Mouse (Mus musculus): ENCODE data around the gene Mllt6.
A peak's percentile ranks its signal among the peaks of the same experiment; 100 is the strongest.
"Not testable (repeated sequence)": the region's sequence is repeated elsewhere in the genome, so short reads cannot be mapped to it uniquely, and the experiment has no call there.

Gene Mllt6

GRCm38 (mm10) chr11:97696669-97697068 is 33.5 kb downstream of the Mllt6 start:
- no peak for DNase-seq (ENCODE audit: low spot score)

DNA sequence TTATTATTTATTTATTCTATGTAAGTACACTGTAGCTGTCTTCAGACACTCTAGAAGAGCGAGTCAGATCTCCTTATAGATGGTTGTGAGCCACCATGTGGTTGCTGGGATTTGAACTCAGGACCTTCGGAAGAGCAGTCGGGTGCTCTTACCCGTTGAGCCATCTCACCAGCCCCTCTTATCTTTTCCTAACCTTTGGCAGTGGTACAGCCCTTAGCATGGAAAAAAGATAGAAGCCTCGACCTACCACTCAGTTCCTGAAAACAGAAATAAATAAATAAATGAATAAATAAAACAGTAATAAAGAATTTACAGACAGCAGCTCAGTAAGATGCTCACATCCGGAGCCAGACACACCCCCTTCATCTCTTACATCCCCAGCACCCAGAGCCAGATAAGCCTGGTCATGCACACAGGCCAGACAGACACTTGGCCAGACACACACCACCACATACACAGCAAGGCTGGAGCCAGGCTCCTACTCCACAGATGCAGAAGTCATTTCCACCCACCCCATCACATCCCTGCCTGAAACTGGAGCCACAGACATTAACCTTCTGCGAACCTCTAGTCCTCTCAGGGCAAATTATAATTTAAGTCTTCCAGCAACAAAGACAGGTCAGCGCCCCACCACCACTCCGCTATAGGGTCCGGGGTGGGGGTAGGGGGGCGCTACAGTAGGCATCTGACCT is 34.1 kb downstream of the Mllt6 start:
- no peak for DNase-seq (ENCODE audit: low spot score)

DNA sequence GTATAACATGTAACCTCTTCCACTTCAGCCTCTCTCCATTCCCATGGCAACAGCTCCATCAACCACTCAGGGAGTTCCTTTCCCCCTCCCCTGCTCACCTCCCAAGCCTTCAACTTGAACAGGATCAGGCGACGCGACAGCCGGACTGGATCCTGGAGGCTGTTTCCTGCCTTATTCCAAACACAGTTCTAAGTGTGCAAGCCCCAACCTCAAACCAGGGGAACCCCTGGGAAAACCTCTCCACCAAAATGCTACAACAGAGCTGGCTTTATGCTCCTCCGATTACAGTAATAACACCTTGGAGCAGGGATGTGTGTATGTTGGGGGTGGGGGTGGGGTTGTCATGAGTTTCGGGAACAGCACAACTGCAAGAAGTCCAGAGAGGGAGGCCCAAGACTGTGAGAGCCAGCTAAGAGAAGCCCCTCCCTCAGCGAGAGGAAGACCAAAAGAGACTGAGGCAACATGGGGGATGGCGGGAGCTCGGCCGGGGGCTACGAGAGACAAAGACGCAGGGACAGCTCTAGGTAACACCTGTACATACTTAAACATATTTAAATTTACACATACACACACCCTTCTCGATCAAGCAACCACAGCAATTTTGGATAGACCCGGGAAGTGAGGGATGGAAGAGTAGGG is 34.8 kb downstream of the Mllt6 start:
- no peak for DNase-seq (ENCODE audit: low spot score)

DNA sequence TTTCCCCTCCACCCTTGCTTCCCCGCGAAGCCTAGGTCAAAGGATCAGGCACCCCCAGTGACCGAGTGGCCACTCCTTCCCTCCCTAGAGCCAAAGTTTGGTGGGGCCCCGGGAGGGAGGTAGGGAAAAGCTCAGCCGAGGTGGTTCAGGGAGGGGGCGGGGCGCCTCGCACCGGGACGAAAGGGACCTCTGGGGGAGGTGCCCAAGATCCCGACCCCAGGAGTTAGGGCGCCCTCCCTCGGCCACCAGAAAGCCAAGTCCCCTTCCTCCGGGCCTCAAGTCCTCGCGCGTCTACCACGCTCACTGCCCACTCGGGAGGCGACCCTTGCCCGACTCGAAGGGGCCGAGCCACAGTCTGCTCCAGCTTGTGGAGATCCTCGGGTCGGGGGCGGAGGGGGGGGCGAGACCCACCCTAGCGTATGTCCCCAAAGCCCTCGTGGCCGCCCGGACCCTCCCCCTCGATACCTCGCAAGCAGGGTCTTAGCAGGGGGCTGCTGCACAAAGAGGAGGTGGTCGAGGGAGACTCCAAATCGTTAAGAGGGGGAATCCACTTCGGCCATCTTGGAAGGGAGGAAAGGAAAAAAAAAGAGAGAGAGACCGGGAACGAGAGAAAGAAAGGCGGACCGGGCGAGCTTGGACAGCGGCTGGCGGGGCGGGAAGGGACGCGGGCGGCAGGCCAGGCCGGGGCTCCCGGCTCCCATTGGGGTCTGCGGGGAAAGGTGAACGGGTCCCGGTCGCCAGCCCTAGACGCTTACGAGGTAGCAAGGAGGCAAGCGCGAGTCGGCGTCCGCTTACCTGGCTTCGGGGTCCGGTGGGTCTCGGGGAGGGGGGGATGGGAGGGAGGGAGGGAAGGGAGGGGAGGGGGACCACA is 35.8 kb downstream of the Mllt6 start:
- peak; percentile 83 for DNase-seq (ENCODE audit: low spot score)

DNA sequence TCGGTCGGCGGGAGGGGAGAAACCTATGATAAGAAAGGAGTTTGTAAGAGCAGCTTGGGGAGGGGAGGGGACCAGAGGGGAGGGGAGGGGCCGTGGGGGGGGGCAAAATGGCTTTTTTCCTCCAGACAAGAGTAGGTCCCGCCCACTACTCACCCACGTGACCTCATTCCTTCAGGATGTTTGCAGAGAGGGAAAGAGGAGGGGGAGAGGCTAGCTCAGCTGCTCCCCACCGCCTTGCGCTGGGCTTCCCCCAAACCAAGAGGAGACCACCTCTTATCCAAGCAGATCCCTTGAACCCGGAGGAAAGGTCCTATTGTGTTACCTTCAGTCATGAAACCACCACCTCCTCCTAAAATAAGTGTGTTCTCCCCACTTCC is 36.4 kb downstream of the Mllt6 start:
- DNase-seq (ENCODE audit: low spot score) = peak; percentile 96

GRCm38 (mm10) chr11:97700003-97700745 is 37.0 kb downstream of the Mllt6 start, which contains the start of gene Pcgf2:
TSS of gene Pcgf2 (minus strand) at chr11:97700497.
- DNase-seq (ENCODE audit: low spot score) = no peak

DNA sequence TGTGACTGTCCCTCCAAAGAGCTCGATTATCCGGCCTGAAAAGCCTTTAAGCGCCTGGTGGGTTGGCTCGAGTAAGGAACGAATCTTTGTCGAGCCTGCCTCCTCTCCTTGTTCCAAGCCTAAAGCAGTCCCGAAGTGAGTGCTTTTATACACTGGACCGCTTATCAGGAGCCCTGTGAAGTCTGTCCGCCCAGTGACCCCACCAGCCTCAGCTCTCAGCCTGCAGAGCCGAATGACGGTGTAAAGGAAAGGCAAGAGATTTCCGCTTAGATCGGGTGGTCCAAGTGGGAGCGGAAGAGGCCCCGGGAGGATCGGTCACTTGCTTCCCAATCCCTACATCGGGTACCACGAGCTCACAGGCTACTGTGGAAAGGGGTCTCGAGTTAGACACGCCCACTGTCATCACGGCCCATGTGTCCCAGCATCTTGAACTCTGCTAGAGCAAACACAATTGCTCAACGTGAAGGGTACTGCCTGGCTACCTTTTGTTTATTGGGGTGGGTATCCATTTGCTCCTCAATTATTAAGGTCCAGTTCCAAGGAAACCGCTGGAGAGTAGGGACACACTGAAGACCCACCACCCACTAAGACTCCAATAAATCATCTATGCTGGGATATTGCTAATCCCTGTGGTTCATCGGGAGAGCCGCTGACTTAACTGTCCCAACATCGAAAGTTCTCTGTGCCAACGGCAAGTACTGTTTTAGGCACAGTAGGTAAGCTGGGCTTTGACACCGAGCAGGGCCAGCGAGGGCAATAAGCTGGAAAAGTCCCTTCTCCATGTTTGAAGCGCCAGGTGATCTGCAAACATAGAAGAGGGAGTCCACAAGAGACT is 37.7 kb downstream of the Mllt6 start:
- DNase-seq (ENCODE audit: low spot score) = peak; percentile 49

DNA sequence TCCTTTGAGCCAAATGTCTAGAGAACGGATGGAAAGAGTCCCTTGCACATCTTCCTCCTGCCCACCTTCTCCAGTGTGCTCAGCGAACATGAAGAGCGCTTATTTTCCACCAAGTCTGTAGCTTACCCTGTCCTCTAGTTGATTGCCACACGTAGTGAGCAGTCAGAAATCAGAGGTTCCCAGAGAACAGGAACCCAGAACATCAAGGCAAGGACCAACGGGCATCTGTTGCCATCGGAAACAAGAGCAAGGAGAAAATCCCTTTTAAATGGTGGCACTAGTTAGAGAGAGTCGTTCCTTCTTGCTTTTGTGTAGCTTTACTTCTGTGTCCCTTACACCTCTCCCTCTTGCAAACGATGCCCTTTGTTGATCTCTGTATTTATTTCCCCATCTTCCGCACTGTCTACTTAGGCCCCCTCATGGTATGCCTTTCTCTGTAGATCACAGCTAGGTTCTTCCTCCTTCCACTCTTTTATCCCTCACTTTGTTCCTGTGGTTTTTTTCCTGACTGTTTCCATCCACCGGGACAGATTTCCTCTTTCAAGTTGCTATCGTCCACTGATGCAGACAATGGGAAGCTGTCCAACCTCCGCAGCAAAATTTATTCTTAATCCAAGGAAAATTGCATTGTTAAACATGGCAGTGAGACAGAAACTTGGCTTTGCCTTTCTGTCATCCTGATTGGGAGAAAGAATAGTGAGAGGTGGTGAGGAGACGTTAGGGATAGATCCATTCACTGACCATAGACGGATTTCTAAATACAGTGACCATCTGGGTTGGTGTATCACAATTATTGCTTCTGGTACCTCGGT is 38.6 kb downstream of the Mllt6 start:
- DNase-seq (ENCODE audit: low spot score) = peak; percentile 17

- DNase-seq (ENCODE audit: low spot score) = peak; percentile 83
Observed at GRCm38 (mm10) chr11:97702393-97702745, 39.2 kb downstream of the Mllt6 start.

DNA sequence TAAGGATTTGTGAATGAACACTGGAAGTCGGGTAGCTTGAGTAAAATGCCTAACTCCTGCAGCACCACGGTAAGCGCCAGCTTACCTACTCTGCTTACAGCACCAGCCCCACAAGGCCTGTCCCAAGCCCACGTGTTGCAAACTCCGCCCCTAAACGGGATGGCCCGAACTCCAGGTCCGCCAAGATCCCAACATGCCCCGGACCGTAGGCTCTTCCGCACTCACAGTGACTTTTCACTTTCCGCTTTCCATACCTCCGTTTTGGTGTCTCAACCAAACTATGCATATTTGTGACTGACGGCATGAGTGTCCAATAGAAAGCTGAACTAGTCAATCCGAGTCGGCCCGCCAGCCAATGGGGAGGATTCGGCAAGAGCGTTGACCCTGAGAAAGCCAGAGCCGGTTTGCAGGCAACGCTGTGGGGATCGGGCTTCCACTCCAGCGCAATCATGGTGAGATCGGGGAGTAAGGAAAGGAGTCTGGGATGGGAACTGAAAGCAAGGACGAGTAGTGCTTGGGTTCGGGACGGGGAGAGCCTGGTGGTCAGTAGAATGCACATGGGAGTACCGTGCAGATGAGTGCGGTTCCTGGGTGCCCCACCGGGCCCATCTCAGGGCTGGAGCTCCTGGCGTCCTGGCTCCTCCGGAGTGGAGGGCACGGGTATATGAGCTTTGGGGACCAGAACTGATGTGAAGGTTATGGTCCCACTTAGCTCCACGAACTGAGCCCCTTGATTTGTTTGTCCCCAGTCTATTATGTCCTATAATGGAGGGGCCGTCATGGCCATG is 40.0 kb downstream of the Mllt6 start, which contains the start of gene Psmb3:
TSS of gene Psmb3 (plus strand) at position 361 of the 788 bp plus-strand sequence.
- DNase-seq (ENCODE audit: low spot score) = peak; percentile 100

GRCm38 (mm10) chr11:97710067-97710466 is 46.9 kb downstream of the Mllt6 start:
- DNase-seq (ENCODE audit: low spot score) = not testable (repeated sequence)

- DNase-seq (ENCODE audit: low spot score) = peak; percentile 45
Observed at GRCm38 (mm10) chr11:97711200-97711900, 48.1 kb downstream of the Mllt6 start.

- no peak for DNase-seq (ENCODE audit: low spot score)
Observed at GRCm38 (mm10) chr11:97712286-97712685, 49.1 kb downstream of the Mllt6 start.

GRCm38 (mm10) chr11:97713896-97714295 is 50.7 kb downstream of the Mllt6 start:
- no peak for DNase-seq (ENCODE audit: low spot score)

DNA sequence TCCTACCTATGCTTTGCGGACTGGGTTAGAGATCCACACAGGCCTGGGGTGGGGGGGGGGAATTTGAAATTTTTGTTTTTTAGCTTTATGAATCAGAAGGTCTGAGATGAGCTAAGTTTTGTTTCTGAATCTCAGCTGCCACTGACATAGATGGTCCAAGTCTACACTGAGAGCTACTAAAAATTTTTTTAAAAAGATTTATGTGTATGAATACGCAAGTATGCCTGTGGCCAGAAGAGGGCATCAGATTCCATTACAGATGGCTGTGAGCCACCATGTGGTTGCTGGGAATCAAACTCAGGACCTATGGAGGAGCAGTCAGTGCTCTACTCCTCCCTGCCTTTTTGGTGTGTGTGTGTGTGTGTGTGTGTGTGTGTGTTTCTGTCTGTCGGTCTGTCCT is 51.1 kb downstream of the Mllt6 start:
- no peak for DNase-seq (ENCODE audit: low spot score)

DNA sequence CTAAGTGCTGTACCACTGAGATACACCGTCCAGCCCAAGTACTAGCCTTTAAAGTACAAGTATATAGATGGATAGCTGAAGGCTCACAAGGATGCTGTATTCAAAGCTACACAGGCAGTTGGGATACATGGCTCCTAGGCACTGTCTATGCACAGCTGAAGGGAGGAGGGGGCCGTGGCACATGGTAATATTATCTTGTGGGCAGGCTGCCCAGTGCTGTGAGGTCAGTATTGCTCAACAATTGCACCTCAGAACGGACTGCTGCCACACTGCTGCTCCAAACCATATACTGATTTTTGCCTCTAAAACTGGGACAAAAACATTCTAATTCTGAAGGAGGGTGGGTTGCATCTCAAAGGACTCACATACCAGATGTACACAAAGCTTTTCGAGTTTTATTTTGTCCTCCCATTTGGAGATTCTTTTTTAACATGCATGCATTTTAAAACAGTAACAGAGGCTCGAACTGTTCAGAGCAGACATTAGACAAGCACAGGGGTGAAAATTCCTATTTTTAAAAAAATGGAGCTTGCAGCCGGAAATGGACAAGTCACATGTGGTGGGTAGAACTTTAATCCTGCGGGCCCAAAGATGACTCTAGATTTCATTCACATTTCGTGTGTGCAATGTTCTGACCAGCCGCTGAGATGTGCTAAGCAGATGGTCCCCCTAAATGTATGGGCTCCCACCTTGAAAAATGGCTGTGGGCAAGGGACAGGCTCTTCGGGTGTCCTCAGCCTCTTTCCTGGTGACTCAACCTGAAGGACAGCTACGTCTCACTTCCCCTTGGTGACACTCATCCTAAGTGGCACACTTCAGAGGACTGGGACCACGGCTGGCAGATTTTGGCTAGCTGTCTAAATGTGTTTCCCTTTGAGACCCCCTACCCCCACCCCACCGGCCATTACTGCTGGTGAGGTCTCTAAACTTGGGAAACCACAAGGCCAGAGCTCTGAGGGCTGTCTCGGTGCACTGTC is 51.9 kb downstream of the Mllt6 start:
- no peak for DNase-seq (ENCODE audit: low spot score)

DNA sequence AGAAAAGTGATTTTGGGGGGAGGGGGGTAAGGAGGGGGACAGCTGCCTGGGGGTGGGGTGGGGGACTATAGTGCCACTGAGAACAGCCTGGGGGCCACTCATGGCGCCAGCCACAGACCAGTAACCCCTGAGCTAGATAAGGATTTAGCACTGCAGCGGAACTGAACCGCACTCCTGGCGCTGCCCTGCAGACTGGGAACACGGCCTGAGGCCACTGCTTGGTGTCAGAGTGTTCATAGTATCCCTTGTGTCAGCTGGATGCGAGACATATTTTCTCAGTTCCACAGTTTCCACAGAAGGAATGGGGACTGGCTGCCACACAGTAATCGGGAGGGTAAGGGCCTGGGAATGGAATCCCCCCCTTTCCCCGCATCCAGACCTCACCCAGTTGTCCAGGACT is 52.8 kb downstream of the Mllt6 start:
- DNase-seq (ENCODE audit: low spot score) = no peak
